Mouse (Mus musculus) adrenal gland, postnatal 36 days (tissue): ENCODE data around the gene Cuzd1. TPM values are rescaled to one million over a fixed set of nuclear protein-coding genes. Genes with fewer than 3 reads are reported as not detected.

Source experiments
- total RNA-seq, 2 experiments: library from RNA; stranded (reverse); gene quantifications; 2 replicates each; pipeline ENCODE4 v1.2.3; 2021

Cuzd1 gene
- total RNA-seq, 2 experiments from 2014 or later = not detected

Other genes starting within 250 kb of the Cuzd1 start
- gene 4933402N03Rik, start 176.0 kb downstream of the Cuzd1 start, total RNA-seq = not detected
- not detected for gene 5430419D17Rik, start 147.9 kb downstream of the Cuzd1 start, total RNA-seq
- gene Fam24b, start 7.2 kb upstream of the Cuzd1 start, total RNA-seq = not detected
- gene Fam24a, start 11.6 kb upstream of the Cuzd1 start, total RNA-seq = not detected
- gene 2310057M21Rik, start 40.5 kb upstream of the Cuzd1 start, total RNA-seq = 10 to 100 TPM; 12.0 to 16.8 TPM
- 10 to 100 TPM; 19.8 to 21.1 TPM for gene Pstk, start 48.8 kb upstream of the Cuzd1 start, total RNA-seq
- gene Ikzf5, start 88.2 kb upstream of the Cuzd1 start, total RNA-seq = 10 to 100 TPM; 28.6 to 32.7 TPM
- 100 to 1,000 TPM; 240 to 608 TPM for gene Acadsb, start 88.3 kb upstream of the Cuzd1 start, total RNA-seq
- not detected for gene Hmx3, start 220.6 kb upstream of the Cuzd1 start, total RNA-seq
- gene Hmx2, start 226.5 kb upstream of the Cuzd1 start, total RNA-seq = not detected
- 10 to 100 TPM; 74.7 to 79.1 TPM for gene Bub3, start 237.9 kb upstream of the Cuzd1 start, total RNA-seq